Mouse (Mus musculus) myocyte (in vitro differentiated cells): ENCODE data around the gene Gimap9. TPM values are rescaled to one million over a fixed set of nuclear protein-coding genes. Genes with fewer than 3 reads are reported as not detected.

Experiments used
- H3K27me3 ChIP-seq: one replicate; pipeline ENCODE4 v1.6.1; 2011; ENCODE audit not compliant: control insufficient read depth, insufficient read depth, insufficient read length
- H3K36me3 ChIP-seq: one replicate; pipeline ENCODE4 v1.6.1; 2011; ENCODE audit not compliant: control insufficient read depth, insufficient read depth
- H3K4me2 ChIP-seq: one replicate; pipeline ENCODE4 v1.6.1; 2011; ENCODE audit warnings: low read depth, control low read depth
- H3K4me3 ChIP-seq: one replicate; pipeline ENCODE4 v1.5.1; 2011; ENCODE audit warnings: mild to moderate bottlenecking, control low read depth, moderate library complexity
- H3K79me2 ChIP-seq: one replicate; pipeline ENCODE4 v1.6.1; 2011; ENCODE audit not compliant: control insufficient read depth, insufficient read depth
- H3ac ChIP-seq: one replicate; pipeline ENCODE4 v1.6.1; 2011; ENCODE audit not compliant: control insufficient read depth, insufficient read length
- CEBPB ChIP-seq: IDR thresholded peaks from 2 replicates; pipeline ENCODE4 v1.6.1; 2011; ENCODE audit warnings: mild to moderate bottlenecking, moderate library complexity; ENCODE audit not compliant: poor library complexity, insufficient read depth, severe bottlenecking
- E2F4 ChIP-seq: IDR thresholded peaks from one replicate; pipeline ENCODE4 v1.6.1; 2011; ENCODE audit warnings: mild to moderate bottlenecking, control low read depth, moderate library complexity; ENCODE audit not compliant: insufficient read depth
- MAX ChIP-seq: IDR thresholded peaks from one replicate; pipeline ENCODE4 v1.6.1; 2011; ENCODE audit warnings: low read depth, mild to moderate bottlenecking, control low read depth
- MYOD1 ChIP-seq, 3 experiments: IDR thresholded peaks; one replicate each; pipeline ENCODE4 v1.6.1; 2011; ENCODE audit warnings: control low read depth in 2 of 3, low read depth in 2 of 3, mild to moderate bottlenecking in 2 of 3, moderate library complexity in 1 of 3; ENCODE audit not compliant: insufficient read length in 2 of 3, control insufficient read depth in 1 of 3
- MYOG ChIP-seq, 3 experiments: IDR thresholded peaks; one replicate each; pipeline ENCODE4 v1.6.1; 2011; ENCODE audit warnings: control low read depth in 2 of 3, low read depth in 2 of 3, mild to moderate bottlenecking in 2 of 3; ENCODE audit not compliant: insufficient read length in 2 of 3, control insufficient read depth in 1 of 3, insufficient read depth in 1 of 3
- POLR2A ChIP-seq: IDR thresholded peaks from one replicate; pipeline ENCODE4 v1.6.1; 2011; ENCODE audit warnings: low read depth, mild to moderate bottlenecking, control low read depth, moderate library complexity; ENCODE audit not compliant: insufficient read length
- POLR2AphosphoS2 ChIP-seq: IDR thresholded peaks from one replicate; pipeline ENCODE4 v1.6.1; 2011; ENCODE audit warnings: low read depth, control low read depth; ENCODE audit not compliant: insufficient read length
- REST ChIP-seq: IDR thresholded peaks from one replicate; pipeline ENCODE4 v1.6.1; 2011; ENCODE audit warnings: mild to moderate bottlenecking, control low read depth, moderate library complexity; ENCODE audit not compliant: insufficient read depth, insufficient read length
- SRF ChIP-seq: IDR thresholded peaks from one replicate; pipeline ENCODE4 v1.6.1; 2011; ENCODE audit warnings: low read depth; ENCODE audit not compliant: control insufficient read depth, insufficient read length
- TCF12 ChIP-seq: IDR thresholded peaks from one replicate; pipeline ENCODE4 v1.6.1; 2011; ENCODE audit warnings: mild to moderate bottlenecking, control low read depth; ENCODE audit not compliant: poor library complexity, insufficient read depth, severe bottlenecking
- TCF3 ChIP-seq: IDR thresholded peaks from one replicate; pipeline ENCODE4 v1.6.1; 2011; ENCODE audit warnings: low read depth, control low read depth; ENCODE audit not compliant: insufficient read length
- USF1 ChIP-seq: IDR thresholded peaks from one replicate; pipeline ENCODE4 v1.6.1; 2011; ENCODE audit warnings: low read depth, mild to moderate bottlenecking, control low read depth, moderate library complexity
- polyA plus RNA-seq: library from polyadenylated mRNA; unstranded; fragments of >200 nt; fragmentation: generic; extraction: Trizol; gene quantifications from one replicate; pipeline ENCODE4 v1.2.1, GENCODE M21; 2012; ENCODE audit warnings: missing spikeins

The Gimap9 gene
- 0.42 TPM for polyA plus RNA-seq

DNA sequence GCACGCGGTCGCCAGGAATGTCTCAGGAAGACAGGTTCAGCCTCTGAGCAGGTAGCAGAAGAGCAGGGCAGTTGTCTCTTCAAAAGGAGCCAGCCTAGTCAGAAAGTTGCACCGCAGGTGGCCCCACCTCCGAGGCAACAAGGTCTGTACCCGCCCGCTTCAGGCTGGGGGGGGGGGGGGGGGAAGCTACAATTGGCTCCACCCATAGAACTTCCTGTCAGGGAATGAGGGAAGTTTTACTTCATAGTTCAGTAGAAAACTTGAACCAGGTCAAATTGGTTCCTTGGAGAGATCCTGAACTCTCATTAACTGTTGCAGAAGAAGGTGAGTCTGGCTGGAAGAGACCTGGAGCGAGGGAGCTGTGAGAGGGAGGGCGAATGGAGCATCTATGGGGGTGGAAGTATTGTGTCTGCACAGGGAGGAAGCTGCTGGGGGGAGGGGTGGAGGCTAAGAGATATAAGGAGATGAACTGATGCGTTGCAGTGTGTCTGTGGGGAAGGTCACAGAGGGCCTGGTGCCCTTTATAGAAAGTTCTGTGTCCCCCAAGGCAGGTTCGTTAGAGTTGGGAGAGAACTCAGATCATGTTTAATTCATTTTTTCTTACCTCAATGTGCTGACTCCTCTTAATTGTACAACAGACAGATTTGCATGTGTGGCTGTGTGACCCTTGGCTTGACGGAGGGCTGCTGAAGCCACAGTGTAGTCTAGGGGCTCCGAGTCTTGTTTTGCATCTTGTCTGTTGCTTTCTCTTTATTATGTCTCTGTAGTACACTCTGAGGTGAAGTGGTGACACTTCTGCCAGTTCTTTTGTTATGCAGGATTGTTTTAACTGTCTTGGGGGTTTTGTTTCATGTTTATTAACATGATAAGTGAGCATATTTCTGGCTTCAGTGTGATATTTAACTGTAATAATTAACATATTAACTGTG lies at the start of gene Gimap9:
TSS of gene Gimap9 (plus strand) at position 199 of the 929 bp plus-strand sequence.
- Histone ChIP-seq H3K4me2 (no peak within 1 kb of the TSS), H3K36me3 (no peaks in the 10 kb centered on the region), H3K27me3 (no peaks in the 10 kb centered on the region), H3K79me2 (no peaks in the 10 kb centered on the region), H3ac (no peak within 1 kb of the TSS), H3K4me3 (no peak within 1 kb of the TSS)
- no peak for TF ChIP-seq POLR2AphosphoS2
- TF ChIP-seq USF1 = no peak
- TF ChIP-seq MAX = no peak
- TF ChIP-seq SRF = no peak
- TF ChIP-seq MYOD1 (IDR thresholded peaks at IDR 0.05; ENCODE audit: control insufficient read depth in 1 of 3, insufficient read length in 2 of 3, low read depth in 2 of 3) = no peak
- no peak for TF ChIP-seq POLR2A
- no peak for TF ChIP-seq REST
- TF ChIP-seq CEBPB = no peak
- TF ChIP-seq TCF12 = no peak
- no peak for TF ChIP-seq MYOG (IDR thresholded peaks at IDR 0.05; ENCODE audit: control insufficient read depth in 1 of 3, insufficient read depth in 1 of 3, insufficient read length in 2 of 3, low read depth in 2 of 3)
- no peak for TF ChIP-seq TCF3
- TF ChIP-seq E2F4 = no peak

DNA sequence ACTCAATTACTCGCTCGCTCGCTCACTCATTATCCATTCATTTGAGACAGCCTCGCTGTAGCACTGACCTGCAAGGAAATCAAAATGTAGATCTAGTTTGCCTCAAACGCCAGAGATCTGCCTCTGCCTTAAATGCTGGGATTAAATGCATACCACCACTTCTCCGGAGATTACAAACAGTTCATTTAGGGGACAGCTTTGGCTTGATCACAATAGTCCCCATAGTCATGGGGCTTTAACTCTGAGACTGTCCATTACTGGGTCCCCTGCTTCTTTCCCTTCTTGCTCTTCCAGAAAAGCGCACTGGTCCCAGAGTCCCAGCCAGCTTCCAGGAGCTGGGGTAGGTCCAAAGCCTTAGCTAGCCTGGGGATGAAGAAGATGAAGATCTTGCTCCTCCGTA lies 49.5 kb upstream of the Gimap9 start, which contains the start of gene AI854703:
TSS of gene AI854703 (plus strand) at position 301 of the 400 bp plus-strand sequence.
- TF ChIP-seq USF1 = no peak
- no peak for TF ChIP-seq REST
- no peak for TF ChIP-seq E2F4
- TF ChIP-seq POLR2AphosphoS2 = no peak
- no peak for TF ChIP-seq POLR2A
- no peak for TF ChIP-seq MAX
- TF ChIP-seq CEBPB = no peak
- TF ChIP-seq SRF = no peak
- TF ChIP-seq MYOD1 (IDR thresholded peaks at IDR 0.05; ENCODE audit: control insufficient read depth in 1 of 3, insufficient read length in 2 of 3, low read depth in 2 of 3) = no peak
- no peak for TF ChIP-seq MYOG (IDR thresholded peaks at IDR 0.05; ENCODE audit: control insufficient read depth in 1 of 3, insufficient read depth in 1 of 3, insufficient read length in 2 of 3, low read depth in 2 of 3)
- no peak for TF ChIP-seq TCF3
- no peak for TF ChIP-seq TCF12

DNA sequence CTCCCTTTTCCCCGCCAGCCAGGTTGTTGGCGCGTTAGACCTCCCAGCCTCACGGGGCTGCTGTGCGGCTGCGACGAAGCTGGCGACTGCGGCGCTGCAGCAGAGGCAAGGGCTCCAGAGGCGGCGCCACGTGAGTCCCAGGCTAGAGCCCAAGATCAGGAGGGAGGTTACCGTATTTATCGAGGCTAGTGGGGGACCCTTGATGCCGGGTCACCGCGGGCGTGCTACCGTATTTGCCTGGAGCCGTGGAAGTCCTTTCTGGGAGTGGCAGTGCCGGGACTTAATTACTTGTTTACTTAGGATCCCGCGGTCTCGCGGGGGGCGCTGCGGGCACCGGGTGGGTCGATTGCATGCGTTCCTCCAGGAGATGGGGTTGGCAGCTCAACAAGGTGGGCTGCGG lies 48.9 kb upstream of the Gimap9 start:
- Histone ChIP-seq H3K27me3 (peaks cover 14% of the 10 kb centered on the region), H3K4me2 (no peak overlapping the region), H3K79me2 (no peaks in the 10 kb centered on the region), H3K4me3 (no peak overlapping the region), H3K36me3 (no peaks in the 10 kb centered on the region), H3ac (no peak overlapping the region)
- no peak for TF ChIP-seq TCF3
- TF ChIP-seq E2F4 = no peak
- TF ChIP-seq MYOG (IDR thresholded peaks at IDR 0.05; ENCODE audit: control insufficient read depth in 1 of 3, insufficient read depth in 1 of 3, insufficient read length in 2 of 3, low read depth in 2 of 3) = no peak
- TF ChIP-seq TCF12 = no peak
- no peak for TF ChIP-seq POLR2AphosphoS2
- TF ChIP-seq MAX = no peak
- no peak for TF ChIP-seq POLR2A
- no peak for TF ChIP-seq USF1
- TF ChIP-seq CEBPB = no peak
- TF ChIP-seq MYOD1 (IDR thresholded peaks at IDR 0.05; ENCODE audit: control insufficient read depth in 1 of 3, insufficient read length in 2 of 3, low read depth in 2 of 3) = no peak
- no peak for TF ChIP-seq SRF
- no peak for TF ChIP-seq REST

More for the DNA sequence above, 49.5 kb upstream of the Gimap9 start, which contains the start of gene AI854703:
- peaks cover 14% of the 10 kb centered on the region for H3K27me3 ChIP-seq
- H3K36me3 ChIP-seq = no peaks in the 10 kb centered on the region
- H3ac ChIP-seq = no peak within 1 kb of the TSS
- H3K4me3 ChIP-seq = no peak within 1 kb of the TSS
- H3K4me2 ChIP-seq = no peak within 1 kb of the TSS
- no peaks in the 10 kb centered on the region for H3K79me2 ChIP-seq

DNA sequence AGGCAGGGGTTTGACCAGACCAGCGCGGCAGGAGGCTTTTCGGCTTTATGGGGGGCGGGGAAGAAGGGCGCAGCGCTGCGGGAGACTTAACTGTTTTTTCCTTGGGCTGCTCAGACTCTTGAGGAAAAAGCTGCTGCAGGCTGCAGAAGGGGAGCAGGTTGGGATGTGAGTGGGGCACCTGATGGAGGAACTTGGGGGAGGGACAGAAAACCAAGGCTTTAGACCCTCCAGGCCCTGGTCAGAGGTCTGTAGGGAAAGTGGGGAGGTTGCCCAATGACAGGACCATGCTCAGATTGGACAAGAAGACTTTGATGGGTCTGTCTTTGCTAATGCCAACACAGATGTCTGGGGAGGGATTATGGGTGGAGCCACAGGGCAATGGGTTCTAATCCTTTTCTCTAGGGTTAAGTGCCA lies 48.4 kb upstream of the Gimap9 start:
- Histone ChIP-seq H3K4me3 (no peak overlapping the region), H3K79me2 (no peaks in the 10 kb centered on the region), H3ac (no peak overlapping the region), H3K36me3 (no peaks in the 10 kb centered on the region), H3K4me2 (no peak overlapping the region), H3K27me3 (peaks cover 16% of the 10 kb centered on the region)
- TF ChIP-seq TCF3 (no peak), MYOD1 (IDR thresholded peaks at IDR 0.05; ENCODE audit: control insufficient read depth in 1 of 3, insufficient read length in 2 of 3, low read depth in 2 of 3) (no peak), CEBPB (no peak), POLR2AphosphoS2 (no peak), POLR2A (no peak), E2F4 (no peak), REST (no peak), SRF (no peak), TCF12 (no peak), USF1 (no peak), MYOG (IDR thresholded peaks at IDR 0.05; ENCODE audit: control insufficient read depth in 1 of 3, insufficient read depth in 1 of 3, insufficient read length in 2 of 3, low read depth in 2 of 3) (no peak), MAX (no peak)
